Mouse (Mus musculus) leukemia stem cell, adult 10-12 weeks (primary cell): ENCODE measurements around the gene Kif11. TPM values are rescaled to one million over a fixed set of nuclear protein-coding genes. Genes with fewer than 3 reads are reported as not detected.

Experiments used
- polyA plus RNA-seq: library from polyadenylated mRNA; stranded (reverse); fragments of >175 nt; gene quantifications from 2 replicates; pipeline ENCODE4 v1.2.3, GENCODE M21; 2012; ENCODE audit warnings: low replicate concordance

The Kif11 gene
- 3.0 and 8.5 TPM in 2 replicates for polyA plus RNA-seq

GRCm38 (mm10) chr19:37375755-37376615, at the start of gene Kif11:
Gene Kif11, plus strand, starts transcription at chr19:37376403.

GRCm38 (mm10) chr19:37337752-37338151, 38.5 kb upstream of the Kif11 start, which contains the start of gene Ide:
Gene Ide, minus strand, starts transcription at chr19:37337852.

GRCm38 (mm10) chr19:37434263-37434951, 58.2 kb downstream of the Kif11 start, which contains the start of gene Hhex:
Gene Hhex, plus strand, starts transcription at chr19:37434810.

Other genes starting within 250 kb of the Kif11 start
- 154 and 161 TPM in 2 replicates for gene March5, start 168.9 kb upstream of the Kif11 start, polyA plus RNA-seq
- gene Cpeb3, start 167.8 kb upstream of the Kif11 start, polyA plus RNA-seq: 10.9 and 23.6 TPM in 2 replicates
- 2.5 and 8.6 TPM in 2 replicates for gene Ide, start 38.6 kb upstream of the Kif11 start, polyA plus RNA-seq
- gene Hhex, start 58.4 kb downstream of the Kif11 start, polyA plus RNA-seq: 184 and 366 TPM in 2 replicates
- gene Exoc6, start 174.0 kb downstream of the Kif11 start, polyA plus RNA-seq: 11.7 and 18.7 TPM in 2 replicates